Mouse (Mus musculus): ENCODE data around the gene Tmem104.

The Tmem104 gene

GRCm38 (mm10) chr11:115187224-115187639 lies at the start of gene Tmem104:
Tmem104 (plus strand) TSS chr11:115187487.
- peak; percentile 97 for DNase-seq (ENCODE audit: low read depth, low spot score)

GRCm38 (mm10) chr11:115138597-115139262 lies 48.6 kb upstream of the Tmem104 start:
- no peak for DNase-seq (ENCODE audit: low read depth, low spot score)

GRCm38 (mm10) chr11:115141970-115142369 lies 45.3 kb upstream of the Tmem104 start:
- no peak for DNase-seq (ENCODE audit: low read depth, low spot score)

- DNase-seq (ENCODE audit: low read depth, low spot score): no peak
These were observed 39.5 kb upstream of the Tmem104 start for GRCm38 (mm10) chr11:115147813-115148212.

- no peak for DNase-seq (ENCODE audit: low read depth, low spot score)
These were observed 36.5 kb upstream of the Tmem104 start for GRCm38 (mm10) chr11:115150741-115151254.

- peak; percentile 71 for DNase-seq (ENCODE audit: low read depth, low spot score)
These were observed 35.4 kb upstream of the Tmem104 start for GRCm38 (mm10) chr11:115151755-115152429.

GRCm38 (mm10) chr11:115153088-115153487 lies 34.2 kb upstream of the Tmem104 start:
- no peak for DNase-seq (ENCODE audit: low read depth, low spot score)

- DNase-seq (ENCODE audit: low read depth, low spot score): peak; percentile 86
These were observed 33.5 kb upstream of the Tmem104 start for GRCm38 (mm10) chr11:115153699-115154292.

GRCm38 (mm10) chr11:115155053-115155634 lies 32.1 kb upstream of the Tmem104 start:
- DNase-seq (ENCODE audit: low read depth, low spot score): no peak

GRCm38 (mm10) chr11:115157933-115158719 lies 29.2 kb upstream of the Tmem104 start:
- no peak for DNase-seq (ENCODE audit: low read depth, low spot score)

- DNase-seq (ENCODE audit: low read depth, low spot score): peak; percentile 67
These were observed 27.1 kb upstream of the Tmem104 start for GRCm38 (mm10) chr11:115160016-115160797.

GRCm38 (mm10) chr11:115160883-115161577 lies 26.3 kb upstream of the Tmem104 start:
- DNase-seq (ENCODE audit: low read depth, low spot score): no peak

- no peak for DNase-seq (ENCODE audit: low read depth, low spot score)
These were observed 25.6 kb upstream of the Tmem104 start for GRCm38 (mm10) chr11:115161578-115162204.

- no peak for DNase-seq (ENCODE audit: low read depth, low spot score)
These were observed 25.1 kb upstream of the Tmem104 start for GRCm38 (mm10) chr11:115162205-115162601.

GRCm38 (mm10) chr11:115162832-115163480 lies 24.3 kb upstream of the Tmem104 start, which contains the start of gene Slc9a3r1:
Slc9a3r1 (plus strand) TSS chr11:115163341.
- peak; percentile 100 for DNase-seq (ENCODE audit: low read depth, low spot score)

- no peak for DNase-seq (ENCODE audit: low read depth, low spot score)
These were observed 23.6 kb upstream of the Tmem104 start for GRCm38 (mm10) chr11:115163568-115164150.

- DNase-seq (ENCODE audit: low read depth, low spot score): no peak
These were observed 22.8 kb upstream of the Tmem104 start for GRCm38 (mm10) chr11:115164341-115164975.

GRCm38 (mm10) chr11:115164976-115165374 lies 22.3 kb upstream of the Tmem104 start:
- no peak for DNase-seq (ENCODE audit: low read depth, low spot score)

Measured in WW6 (cell line).